Mouse (Mus musculus) thymus, postnatal 10 days (tissue): ENCODE data around the gene Scamp5.
A peak's percentile ranks its signal among the peaks of the same experiment; 100 is the strongest.
"Not testable (repeated sequence)": the region's sequence is repeated elsewhere in the genome, so short reads cannot be mapped to it uniquely, and the experiment has no call there.

Experiments used
- DNase-seq, 2 experiments: peaks; one replicate each; pipeline ENCODE4 v3.0.0; 2021; ENCODE audit warnings: low spot score in 2 of 2

Gene Scamp5

DNA sequence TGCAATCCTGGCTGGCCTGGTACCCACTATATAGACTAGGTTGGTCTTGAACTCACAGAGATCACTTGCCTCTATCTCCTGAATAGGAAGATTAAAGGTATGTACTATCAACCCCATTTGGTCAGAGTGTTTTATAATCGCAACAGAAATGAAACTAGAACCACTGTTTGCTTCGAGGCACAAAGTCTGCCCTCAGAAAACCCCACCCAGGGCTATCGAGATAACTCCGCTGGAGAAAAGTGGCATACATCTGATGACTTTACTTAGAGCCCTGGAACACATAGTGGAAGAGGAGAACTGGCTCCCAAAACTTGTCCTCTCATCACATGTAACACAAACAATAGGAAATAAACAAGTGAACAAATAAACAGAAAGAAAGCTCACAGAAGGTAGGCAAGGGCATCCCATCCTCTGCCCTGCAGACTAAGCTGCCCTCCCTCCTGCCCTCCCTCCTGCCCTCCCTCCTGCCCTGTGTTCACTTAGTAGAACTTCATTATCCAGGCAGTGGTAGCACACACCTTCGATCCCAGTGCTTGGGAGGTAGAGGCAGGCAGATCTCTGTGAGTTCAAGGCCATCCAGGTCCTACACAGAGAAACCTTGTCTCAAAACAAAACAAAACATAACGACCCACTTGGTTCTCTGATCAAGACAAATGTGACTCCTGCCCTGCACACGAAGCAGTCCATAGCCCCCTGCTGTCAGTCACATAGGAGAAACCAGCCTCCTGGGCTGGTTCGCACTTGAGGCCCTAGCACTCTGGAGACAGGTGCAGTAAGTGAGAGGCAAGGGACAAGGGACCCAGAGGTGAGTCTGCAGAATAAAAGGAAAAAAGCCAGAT is 15.0 kb downstream of the Scamp5 start:
- DNase-seq, result no peak

DNA sequence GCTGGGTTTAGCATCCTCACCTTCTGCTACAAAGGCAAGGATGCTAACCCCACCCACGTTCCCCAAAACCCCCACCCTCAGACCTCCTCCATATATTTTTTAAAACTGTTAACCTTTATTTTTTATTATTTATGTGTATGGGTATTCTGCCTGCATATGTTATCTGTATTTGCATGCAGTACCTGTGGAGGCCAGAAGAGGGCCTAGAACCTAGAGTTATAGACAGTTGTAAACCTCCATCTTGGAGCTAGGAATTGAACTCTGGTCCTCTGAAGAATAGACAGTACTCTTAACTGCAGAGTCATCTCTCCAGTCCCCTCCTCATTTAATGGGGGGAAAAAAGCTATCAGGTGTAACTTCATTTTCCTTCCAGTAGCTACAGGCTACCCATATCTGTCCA is 18.1 kb downstream of the Scamp5 start:
- DNase-seq, result no peak

DNA sequence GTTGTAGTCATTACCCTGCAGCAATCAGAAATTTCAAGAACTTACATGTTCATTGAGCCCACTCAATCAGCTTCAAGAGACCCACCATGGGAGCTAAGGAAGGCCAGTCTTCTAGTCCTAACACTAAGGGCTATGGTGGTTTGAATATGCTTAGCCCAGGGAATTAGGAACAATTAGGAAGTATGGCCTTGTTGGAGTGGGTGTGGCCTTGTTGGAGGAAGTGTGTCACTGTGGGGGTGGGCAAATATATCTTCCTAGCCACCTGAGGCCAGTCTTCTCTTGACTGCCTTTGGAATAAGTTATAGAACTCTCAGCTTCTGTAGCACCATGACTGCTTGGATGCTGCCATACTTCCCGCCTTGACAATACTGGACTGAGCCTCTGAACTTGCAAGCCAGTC is 27.2 kb downstream of the Scamp5 start:
- DNase-seq, result no peak

DNA sequence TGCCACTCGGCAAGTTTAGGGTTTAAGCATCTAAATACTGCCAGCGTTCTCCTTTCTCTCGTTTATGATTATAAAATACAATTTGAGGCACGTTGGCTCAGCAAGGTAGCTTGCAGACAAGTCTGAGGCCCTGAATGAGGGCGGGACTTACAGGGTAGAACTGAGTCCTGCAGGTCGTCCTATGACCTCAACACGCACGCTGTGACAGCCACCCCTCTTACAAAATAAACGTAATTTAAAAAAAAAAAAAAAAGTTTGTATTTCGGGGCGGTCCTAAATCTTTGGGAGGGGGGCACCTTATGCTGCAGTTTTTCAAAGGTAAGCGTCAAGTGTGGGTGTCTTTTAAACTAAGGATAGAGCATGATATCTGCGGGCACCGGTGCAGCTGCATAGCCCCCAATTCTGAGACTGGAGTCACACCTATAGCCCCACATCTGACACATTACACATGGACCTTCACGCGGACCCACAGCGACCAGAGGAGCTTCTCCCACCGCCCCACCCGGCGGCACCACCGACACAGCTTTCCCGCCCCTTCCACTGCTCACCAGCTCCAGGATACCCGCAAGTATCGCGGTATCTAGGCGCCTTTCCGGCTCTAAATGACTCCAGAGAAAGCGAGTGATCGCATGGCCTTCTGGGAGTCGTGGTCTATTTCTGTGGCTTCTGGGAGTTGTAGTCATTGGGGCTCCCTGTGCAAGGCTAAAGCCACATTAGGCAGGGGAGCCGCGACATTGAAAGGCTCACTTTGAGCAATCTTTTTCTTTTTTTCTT is 28.2 kb downstream of the Scamp5 start, which contains the start of gene Ppcdc:
Gene Ppcdc (minus strand): TSS at position 603 of the 774 bp plus-strand sequence.
- DNase-seq, result peak; percentile 87 to 91

DNA sequence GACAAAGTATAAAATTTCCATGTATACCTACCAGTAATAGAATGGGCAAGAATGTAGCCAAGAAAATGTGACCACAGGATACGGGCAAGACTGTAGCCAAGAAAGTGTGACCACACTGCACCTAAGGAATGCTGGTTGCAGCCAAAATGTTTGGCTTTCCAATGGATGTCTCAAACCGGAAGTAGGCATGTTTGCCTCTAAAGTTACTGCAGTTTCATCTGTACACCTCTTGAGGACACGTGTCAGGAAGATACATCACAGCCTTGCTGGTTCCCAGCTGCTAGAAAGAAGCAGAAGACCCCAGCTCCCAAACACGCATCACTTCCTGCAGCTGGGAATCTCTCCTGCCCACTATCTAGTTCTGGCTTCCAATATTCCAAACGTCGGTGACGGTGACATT is 28.8 kb downstream of the Scamp5 start:
- DNase-seq, result no peak

DNA sequence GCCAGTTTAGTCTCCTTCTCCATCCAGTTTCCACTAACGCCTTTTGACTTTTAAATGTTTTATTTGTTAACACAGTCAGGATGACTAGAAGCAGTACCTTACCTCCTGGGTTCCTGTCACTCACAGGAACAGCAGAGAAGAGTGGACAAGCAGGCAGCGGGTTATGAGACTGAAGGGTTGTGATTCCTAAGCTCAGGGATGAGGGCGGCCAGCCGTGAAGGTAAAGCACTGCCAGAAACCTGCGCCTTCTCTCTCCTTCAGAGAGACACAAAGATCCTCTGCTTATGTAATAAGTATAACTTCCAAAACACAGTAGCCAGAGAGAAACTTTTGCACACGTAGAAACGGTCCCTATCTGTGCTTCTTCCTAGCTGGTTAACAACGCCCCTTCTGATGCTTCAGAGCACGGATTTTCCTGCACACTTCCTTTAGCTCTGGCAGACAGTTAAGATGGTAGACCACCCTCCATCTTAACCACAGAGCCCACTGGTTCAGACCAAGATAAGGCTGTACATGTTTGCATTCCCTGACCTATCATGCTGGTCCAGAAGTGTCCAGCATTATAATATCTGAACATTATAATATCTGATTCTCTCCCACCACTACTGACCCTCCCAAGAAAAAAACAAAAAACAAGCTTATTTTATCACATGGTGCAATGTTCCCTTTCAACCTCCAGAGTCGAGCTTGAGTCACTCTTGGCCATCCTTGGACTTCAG is 29.8 kb downstream of the Scamp5 start:
- DNase-seq, result no peak

DNA sequence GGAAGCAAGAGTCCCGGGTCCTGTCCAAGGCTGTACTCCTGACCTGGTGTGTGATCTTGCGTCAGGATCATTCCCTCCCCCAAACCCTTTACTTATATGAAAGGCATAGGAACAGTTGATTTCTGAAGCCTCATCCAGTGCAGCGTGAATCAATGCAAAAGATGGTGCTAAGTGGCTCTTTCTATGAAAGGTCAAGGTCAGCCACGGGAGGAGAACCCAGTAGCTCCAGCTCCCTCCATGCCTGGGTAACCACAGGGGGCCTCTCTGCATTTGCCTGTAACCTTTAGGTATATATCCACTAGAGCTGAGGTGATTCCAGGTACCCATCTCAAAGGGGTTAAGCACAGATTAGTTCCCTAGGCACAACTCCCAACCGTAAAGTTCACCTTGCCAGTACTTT is 31.7 kb downstream of the Scamp5 start:
- DNase-seq, result no peak

DNA sequence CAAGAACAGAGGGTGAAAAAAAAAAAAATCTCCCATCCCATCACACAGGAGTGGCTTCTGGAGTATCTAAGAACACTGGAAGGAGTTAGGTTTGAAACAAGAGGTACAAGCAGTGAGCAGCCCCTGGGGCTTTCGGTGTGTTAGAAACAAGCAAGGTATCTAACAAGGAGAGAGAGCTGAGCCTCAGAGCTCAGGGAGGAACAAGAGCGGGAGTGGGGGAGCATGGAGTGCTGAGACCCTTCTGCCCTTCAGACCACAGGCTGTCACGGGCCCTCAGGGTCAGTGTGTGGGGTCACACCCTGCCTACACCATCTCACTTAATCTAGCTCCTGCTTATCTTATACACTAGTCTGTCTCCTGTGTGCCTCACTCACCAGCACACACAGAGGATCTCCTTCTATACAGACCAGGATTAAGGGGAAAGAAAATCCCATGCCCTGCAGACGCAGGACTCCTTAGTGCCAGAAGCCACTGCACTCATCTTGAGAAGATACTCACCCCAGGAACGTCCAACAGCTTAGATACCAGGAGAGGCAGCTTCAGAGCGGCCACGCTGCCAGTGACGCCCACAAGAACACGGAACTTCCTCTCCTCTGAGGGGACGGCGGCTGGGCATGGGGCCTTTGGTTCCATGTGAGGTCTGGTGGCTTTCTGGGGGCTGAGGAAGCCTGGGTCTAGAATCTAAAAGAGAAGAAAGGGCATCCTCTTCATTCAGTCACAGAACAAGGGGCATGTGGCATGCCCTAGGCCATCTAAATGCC is 33.3 kb downstream of the Scamp5 start:
- no peak for DNase-seq

DNA sequence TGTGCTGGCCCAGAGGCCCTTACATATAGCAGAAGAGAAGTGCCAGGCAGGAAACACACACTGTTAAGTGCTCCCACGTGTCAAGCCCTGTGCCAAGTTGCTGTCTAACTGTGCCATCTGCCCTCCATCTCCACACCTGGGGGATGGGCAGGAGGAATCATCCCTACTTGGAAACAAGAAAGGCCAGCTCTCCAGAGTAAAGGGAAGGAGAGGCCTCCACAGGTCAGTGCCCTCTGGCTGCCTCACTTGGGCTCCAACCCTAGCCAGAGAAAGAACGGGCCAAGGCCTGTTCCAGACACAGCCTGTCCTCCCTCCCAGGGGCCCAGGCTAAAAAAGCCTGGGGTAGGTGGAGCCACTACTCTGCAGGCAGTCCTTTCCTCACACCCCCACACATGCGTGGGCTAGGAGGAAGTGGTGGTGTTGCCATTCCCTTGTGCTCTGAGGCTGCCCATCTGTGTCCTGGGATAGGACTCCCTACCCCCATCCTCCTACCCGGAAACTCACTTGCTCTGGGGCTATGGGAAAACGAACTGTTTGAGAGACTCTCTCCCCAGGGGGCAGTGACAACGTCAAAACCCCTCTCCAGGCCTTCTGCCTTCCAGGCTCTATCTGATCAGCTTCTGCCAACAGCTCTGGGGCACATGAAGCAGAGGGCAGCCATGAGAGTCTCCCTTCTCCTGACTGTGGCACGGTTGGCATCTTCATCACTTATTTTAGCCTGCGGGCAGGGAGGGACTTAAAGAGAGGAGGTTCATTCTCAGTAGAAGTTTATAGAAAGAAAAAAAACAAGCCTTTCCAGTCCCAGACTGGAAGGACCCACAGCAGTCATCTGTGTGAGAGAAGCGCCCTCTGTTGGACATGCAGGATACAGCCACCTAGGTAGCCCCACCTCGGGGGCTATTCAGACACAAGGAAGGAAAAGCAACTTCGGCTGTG is 34.5 kb downstream of the Scamp5 start:
- DNase-seq, result peak; percentile 75 to 88

DNA sequence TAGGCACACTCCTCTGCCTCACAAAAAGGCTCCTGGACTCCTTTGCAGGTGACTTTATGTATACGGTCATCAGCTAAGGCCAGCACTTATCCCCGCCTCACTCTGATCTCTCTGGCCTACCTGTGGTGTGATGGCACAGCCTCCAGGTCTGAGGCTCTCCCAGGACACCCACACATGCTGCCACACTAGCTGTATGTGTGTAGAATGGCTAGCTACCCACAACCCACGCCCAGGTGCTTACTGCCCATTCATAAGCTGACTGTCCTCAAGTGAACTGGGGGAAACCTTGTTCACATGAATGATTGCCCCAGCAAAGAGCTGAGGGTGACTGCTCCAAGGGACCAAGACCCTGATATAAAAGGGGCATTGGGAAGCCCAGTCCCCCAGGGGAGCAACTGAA is 35.4 kb downstream of the Scamp5 start:
- no peak for DNase-seq

DNA sequence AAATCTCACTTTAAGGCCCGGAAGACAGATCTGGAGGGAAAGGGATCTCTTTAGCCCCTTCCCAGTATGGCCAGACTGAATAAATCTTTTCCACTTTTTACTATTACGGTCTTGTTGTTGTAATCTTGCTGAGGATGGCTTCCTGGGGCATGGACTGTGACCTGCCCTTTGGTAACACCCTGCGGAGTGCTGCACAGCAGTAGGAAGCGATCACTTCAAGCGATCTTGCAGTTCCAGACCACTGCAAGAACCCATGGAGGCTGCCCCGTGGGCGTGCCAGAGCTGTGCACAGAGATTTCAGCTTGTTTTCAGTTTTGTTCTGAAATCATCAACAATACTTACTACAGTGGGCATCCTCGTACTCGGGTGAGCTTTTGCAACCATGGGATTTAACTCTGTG is 36.7 kb downstream of the Scamp5 start:
- no peak for DNase-seq

DNA sequence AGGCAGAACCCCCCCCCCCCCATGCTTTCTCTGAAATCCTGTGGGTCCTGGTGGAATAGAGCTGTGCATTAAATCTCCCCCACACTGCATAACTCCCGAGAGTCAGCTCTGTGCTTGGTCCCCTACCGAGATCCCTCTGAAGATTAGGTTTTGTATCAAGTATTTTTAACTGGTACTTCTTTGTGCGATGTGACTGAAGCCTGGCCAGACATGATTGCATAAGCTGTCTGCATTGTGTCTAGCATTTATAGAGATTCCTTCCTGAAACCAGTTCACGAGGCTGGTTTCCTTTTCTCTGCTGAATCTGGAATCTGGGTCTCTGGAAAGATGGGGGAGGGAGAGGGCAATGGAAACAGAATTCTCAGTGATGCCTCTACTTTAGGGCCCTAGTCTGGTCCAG is 39.5 kb downstream of the Scamp5 start:
- no peak for DNase-seq

DNA sequence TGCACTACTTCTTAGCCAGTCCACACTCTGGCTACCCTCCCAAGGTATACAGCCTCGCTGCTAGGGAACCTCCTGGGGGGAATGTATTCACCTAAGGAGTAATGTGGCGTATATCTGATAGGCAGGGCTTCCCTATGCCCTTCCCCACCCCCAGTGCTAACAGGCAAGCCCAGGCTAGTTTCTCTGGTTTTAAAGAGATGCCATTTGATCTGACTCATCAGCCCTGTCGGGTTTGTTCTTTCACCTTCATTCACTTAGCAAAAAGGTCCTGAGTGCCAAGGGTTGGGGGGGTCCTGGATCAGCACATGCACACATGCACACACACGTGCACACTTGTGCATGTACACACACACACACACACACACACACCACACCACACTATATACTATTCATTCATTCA is 39.9 kb downstream of the Scamp5 start:
- DNase-seq, result no peak

DNA sequence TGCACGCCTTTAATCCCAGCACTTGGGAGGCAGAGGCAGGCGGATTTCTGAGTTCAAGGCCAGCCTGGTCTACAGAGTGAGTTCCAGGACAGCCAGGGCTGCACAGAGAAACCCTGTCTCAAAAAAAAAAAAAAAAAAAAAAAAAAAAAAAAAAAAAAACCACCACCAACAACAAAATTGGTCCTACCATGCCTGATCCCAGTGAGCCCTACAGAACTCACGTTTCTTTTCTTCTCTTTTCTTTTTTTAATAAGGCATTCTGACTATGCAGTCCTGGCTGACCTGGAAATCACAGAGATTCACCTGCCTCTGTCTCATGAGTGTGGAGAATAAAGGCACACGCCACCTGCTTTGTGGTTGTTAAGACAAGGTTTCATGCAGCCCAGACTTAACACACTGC is 40.7 kb downstream of the Scamp5 start:
- not testable (repeated sequence) for DNase-seq

DNA sequence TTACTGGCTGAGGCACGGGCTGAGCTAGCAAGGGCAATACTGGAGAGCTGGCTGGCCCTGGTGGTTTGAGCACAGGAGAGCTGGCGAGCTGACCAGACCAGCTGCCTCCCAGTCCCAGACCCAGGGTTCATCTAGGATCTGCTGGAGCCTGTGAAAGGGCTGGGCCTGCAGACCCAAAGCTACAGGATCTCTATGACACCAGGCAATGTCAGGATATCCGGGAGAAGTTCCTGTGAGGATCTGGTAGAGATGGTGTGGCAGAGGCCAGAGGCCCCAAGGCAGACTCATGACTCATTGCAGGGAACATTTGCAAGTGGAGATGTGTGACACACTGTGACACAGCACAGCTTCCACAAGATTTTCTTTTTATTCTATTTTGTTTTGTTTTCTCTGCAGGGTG is 42.7 kb downstream of the Scamp5 start:
- no peak for DNase-seq

DNA sequence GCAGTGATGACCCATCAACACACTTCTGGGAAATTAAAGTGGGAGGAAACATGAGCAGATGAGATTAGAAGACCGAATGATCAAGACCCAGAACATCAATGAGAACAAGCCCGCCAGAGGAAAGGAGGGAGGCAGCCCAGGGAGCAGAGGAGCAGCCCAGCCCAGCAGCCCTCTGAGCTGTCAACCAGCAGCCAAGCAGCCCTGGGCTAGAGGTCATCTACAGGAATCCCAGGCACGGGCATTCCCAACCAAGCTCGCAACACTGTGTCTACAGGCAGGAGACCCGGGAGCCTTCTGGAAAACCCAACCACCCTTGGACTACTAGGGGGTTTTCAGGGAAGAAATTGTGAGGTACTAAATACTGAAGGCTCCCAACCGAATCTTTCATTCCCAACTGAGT is 43.8 kb downstream of the Scamp5 start:
- DNase-seq, result no peak

DNA sequence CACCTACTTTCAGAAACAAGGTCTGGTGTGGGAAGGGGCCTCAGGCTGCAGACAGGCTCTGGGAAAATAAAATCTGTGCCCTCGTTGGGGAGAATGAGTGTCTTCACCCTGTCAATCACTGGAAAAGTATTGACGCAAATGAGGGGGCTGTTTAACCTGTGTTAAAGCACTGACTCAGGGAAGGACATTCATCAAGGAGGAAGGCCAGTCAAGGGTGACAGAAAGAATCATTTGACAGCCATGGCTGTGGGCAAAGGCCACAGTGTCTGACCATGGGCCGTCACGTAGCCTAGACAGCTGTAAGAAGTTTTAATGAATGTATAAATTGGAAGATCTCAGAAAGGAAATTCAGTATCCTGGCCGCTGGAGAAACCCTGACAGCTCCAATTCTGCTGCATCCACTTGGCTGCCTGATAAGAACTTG is 46.2 kb downstream of the Scamp5 start:
- no peak for DNase-seq

DNA sequence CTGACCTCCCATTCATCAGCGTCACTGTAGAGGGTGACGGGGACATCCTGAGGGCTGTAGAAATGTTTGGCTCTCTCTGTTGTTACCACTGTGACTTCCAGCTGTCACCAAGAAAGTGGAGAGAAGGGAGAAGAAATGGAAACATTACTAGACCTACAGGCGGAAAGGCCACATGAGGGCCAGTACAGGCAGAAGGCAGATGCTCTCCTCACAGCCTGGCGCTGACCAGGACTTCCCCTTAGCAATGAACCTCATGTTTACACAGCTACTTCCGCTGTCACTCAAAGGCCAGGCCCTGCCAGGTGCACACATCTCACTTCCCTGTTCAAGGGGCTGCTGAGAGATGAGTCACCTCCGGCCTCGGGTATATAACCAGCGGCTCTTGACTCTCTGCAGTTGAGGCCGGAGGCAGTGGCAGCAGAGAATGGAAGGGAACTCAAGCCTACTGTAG is 46.7 kb downstream of the Scamp5 start:
- DNase-seq, result peak; percentile 79 to 81

DNA sequence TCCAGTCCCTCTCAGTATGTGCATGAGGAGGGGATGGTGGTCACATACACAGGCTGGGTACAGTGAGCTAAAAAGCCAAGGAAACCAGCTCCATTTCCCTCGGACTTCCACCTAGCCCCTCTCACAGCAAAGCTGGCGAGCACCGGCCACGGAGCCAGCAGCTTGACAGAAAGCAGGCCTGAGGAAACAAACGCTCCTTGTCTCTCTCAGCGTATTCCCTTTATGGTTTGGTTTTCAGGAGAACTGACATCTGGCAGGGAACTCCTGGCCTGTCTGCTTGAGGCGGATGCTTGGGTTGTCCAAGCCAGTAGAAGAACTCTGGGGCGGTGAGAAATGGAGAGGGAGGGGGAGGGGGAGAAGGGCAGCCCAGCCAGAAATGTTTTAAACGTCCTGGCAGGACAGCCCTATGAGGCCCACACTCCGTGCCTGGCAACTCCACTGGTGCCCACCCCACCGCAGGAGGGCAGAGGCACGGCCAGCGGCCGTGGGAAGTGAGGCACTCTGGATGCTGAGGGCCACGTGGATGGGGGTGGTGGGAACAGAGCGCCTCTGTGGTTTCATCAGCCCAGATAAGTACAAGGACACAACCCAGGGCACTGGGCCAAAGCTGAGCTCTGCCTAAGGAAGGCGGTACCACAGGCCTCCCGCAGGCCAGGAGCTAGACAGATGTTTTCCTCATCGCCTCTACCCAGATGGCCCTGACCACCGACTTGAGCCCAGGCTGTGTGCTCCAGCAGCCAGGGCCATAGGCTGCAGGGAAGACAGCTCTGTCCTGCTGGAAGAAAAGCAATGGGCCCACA is 47.3 kb downstream of the Scamp5 start:
- peak in 1 of 2 experiments; percentile 18 for DNase-seq
